Mouse (Mus musculus) naive thymus-derived CD4-positive, alpha-beta T cell, adult 2 months (primary cell): ENCODE data around the gene Gm45713.
A peak's percentile ranks its signal among the peaks of the same experiment; 100 is the strongest.

ENCODE experiments used
- DNase-seq: peaks from one replicate; pipeline ENCODE4 v3.0.0-alpha.2; 2011; ENCODE audit warnings: low read depth

The Gm45713 gene

DNA sequence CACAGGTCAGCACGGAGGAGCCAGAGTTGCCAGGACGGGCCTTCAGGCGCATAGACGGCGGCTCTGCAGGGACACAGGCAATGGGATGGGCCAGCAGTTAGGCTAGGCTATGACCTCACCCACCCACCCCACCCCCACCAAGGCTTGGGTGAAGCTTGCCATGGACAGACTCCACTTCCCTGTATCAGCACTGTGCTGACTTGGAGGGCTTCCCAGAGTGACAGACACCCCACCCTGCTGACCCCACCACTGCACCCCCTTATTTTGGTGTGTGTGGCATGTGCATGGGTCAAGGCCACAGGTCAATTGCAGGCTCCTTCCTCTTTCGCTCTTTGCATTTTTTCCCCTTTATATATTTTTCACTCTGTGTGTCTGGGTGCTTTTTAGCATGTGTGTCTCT, 40.7 kb downstream of the Gm45713 start:
- DNase-seq: no peak

DNA sequence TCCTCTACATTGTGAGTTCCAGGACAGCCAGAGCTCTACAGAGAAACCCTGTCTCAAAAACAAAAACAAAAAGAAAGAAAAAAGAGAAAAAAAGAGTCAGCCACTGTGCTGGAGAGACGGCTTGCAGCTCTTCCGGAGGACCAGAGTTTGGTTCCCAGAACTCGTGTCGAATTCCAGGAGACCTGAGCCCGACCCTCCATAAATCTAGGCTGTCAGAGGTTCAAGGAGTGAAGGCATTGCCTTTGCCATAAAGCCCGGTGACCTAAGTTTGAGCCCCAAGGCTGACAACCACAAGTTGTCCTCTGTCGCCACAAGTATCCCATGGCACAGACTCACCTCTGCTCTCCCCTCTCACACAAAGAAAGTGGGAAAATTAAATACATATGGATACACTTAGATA, 41.9 kb downstream of the Gm45713 start:
- DNase-seq: no peak

GRCm38 (mm10) chr7:45093516-45093905, 42.5 kb downstream of the Gm45713 start:
- no peak for DNase-seq

DNA sequence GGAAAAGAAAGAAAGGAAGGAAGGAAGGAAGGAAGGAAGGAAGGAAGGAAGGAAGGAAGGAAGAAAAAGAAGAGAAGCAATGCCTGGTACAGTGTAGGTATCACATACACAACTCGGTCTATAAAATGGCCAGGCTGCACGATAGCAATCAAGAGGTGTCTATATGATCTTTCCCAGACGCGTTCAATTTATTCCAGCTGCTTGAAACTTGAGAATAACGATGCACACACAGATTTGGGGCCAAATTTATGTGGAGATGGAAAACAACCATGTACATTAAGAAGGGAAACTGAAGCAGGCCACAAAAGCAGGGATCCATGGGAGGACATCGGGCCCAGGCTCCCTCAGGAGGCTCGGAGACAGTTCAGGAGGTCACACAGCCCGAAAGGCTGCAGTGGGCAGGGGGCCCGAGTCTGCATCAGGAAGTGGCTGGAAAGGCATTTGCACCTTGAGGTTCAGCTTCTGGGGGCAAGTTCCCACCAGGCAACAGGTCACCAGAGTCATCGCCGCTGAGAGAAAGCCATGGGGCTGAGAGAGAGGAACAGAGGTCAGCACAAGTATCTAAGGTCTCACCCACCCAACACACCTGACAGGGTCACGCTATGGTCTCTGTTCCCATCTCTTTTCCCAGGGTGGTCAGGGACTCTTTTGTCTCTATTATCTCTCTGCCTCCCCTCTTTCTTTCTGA, 43.1 kb downstream of the Gm45713 start:
- DNase-seq: no peak

DNA sequence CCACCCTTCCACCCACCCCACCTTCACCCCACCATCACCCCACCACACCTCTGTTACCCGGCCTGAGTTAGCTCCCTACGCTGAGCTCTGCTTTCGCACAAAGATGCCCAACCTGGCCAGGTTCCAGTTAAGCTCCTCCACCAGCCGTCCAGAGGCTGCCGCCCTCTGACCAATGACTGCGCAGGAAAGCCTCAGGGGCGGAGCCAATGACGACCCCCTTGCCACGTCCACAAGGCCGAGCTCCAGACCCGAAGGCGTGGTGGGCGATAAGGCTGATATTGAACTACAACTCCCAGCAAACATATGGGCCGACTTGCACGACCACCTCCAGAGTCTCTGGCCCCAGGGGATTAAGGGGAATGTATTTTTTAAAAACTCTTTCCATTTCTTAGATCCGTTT, 44.0 kb downstream of the Gm45713 start, which contains the start of gene Rcn3:
Gene Rcn3, minus strand, starts transcription at position 174 of the 400 bp plus-strand sequence.
- no peak for DNase-seq

GRCm38 (mm10) chr7:45091001-45091990, 44.7 kb downstream of the Gm45713 start:
- DNase-seq: no peak

- DNase-seq: no peak
Observed at GRCm38 (mm10) chr7:45090251-45090977, 45.6 kb downstream of the Gm45713 start.

- no peak for DNase-seq
Observed at GRCm38 (mm10) chr7:45088597-45088996, 47.4 kb downstream of the Gm45713 start.

DNA sequence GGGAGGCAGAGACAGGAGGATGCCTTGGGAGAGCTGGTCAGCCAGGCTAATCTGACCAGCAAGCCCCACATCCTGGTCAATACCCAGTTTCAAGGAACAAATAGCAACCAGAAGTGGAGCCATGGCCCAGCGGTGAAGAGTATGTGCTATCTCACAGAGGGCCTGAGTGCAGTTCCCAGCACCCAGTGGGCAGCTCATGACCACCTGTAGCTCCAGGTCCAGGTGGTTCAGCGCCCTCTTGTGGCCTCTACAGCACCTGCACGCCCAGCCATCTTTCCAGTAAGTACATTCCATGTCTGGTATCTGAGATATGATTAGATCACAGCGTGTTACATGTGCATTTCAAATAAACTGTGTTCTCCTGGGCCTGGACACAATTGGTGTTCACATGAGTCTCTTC, 49.9 kb downstream of the Gm45713 start:
- no peak for DNase-seq

DNA sequence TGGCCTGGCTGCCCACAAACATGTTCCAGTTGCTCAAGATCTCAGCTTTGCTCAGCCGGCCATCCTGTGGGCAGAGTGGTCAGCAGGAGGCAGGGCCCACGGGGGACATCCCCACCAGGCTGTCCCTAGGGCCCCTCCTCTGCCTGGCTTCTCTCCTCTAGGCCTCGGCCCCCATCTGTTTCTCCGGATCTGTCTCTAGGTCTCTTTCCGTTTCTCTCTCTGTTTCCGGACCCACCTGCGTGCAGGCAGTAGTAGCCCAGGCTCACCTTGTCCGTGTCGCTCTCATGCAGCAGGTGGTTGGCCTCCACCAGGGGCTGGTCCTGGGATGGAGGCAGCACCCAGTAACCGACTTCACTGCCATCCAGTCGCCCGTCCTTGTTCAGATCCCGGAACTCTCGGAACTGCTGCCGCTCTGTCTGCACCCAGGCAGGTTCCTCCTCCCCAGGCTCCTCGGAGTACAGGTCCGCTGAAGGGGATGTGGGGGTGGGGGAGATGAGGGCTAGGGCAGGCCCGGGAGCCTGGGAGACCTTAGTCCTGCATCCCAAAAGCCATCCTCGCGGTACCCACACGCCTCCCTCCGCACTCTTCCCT, 52.6 kb downstream of the Gm45713 start:
- no peak for DNase-seq

GRCm38 (mm10) chr7:45082401-45083299, 53.4 kb downstream of the Gm45713 start:
- DNase-seq: peak; percentile 76

- DNase-seq: no peak
Observed at GRCm38 (mm10) chr7:45081016-45081415, 55.0 kb downstream of the Gm45713 start.

GRCm38 (mm10) chr7:45079856-45080255, 56.2 kb downstream of the Gm45713 start:
- peak; percentile 95 for DNase-seq

- peak; percentile 87 for DNase-seq
Observed at GRCm38 (mm10) chr7:45078513-45078912, 57.5 kb downstream of the Gm45713 start.

- DNase-seq: no peak
Observed at GRCm38 (mm10) chr7:45077829-45078228, 58.2 kb downstream of the Gm45713 start.

DNA sequence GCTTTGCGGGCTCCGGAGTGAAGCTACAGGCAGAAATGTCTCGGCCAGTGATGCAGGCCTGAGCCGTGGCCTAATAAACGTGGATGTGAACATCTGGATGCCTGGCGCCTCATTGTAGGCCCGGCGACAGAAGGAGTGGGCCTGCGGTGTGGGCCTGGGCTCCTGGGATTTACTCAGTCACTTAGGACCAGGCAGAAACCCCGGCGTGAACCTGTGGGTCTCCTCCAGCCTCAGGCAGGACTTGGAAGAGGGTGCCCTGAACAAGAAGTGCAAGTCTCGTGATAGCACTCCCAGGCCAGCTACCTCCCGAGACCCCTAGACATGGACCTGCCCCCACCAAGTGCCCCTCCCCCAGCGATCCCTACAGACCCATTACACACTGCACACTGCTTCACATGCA, 58.7 kb downstream of the Gm45713 start:
- DNase-seq: no peak

- DNase-seq: no peak
Observed at GRCm38 (mm10) chr7:45076501-45076900, 59.5 kb downstream of the Gm45713 start.
